Mouse (Mus musculus): ENCODE measurements at regions not wholly inside any gene's neighbourhood (a gene's known extent, or its start where the extent isn't known, plus 50 kb on each side); places are given as distances from the start of the nearest gene placed in this dataset.
A peak's percentile ranks its signal among the peaks of the same experiment; 100 is the strongest.

GRCm38 (mm10) chr5:138875180-138876076 lies 55.5 kb downstream of the Gm5294 start:
- no peak for DNase-seq

GRCm38 (mm10) chr5:138881649-138882226 lies 61.9 kb downstream of the Gm5294 start:
- no peak for DNase-seq

GRCm38 (mm10) chr5:138883573-138883972 lies 63.7 kb downstream of the Gm5294 start:
- no peak for DNase-seq

- DNase-seq = peak; percentile 98
These were observed 66.0 kb downstream of the Gm5294 start for GRCm38 (mm10) chr5:138885905-138886304.

- DNase-seq = peak; percentile 98
These were observed 68.9 kb downstream of the Gm5294 start for GRCm38 (mm10) chr5:138888749-138889148.

GRCm38 (mm10) chr5:138889760-138890159 lies 69.9 kb downstream of the Gm5294 start:
- DNase-seq = peak; percentile 95

GRCm38 (mm10) chr5:138894496-138894895 lies 74.6 kb downstream of the Gm5294 start:
- DNase-seq = no peak

GRCm38 (mm10) chr5:138897255-138897654 lies 77.4 kb downstream of the Gm5294 start:
- no peak for DNase-seq

GRCm38 (mm10) chr5:138898440-138898839 lies 78.6 kb downstream of the Gm5294 start:
- DNase-seq = no peak

GRCm38 (mm10) chr5:138900952-138901599 lies 81.2 kb downstream of the Gm5294 start:
- no peak for DNase-seq

- DNase-seq = no peak
These were observed 82.4 kb downstream of the Gm5294 start for GRCm38 (mm10) chr5:138902316-138902715.

GRCm38 (mm10) chr5:138911769-138912710 lies 85.1 kb downstream of the Pdgfa start:
- no peak for DNase-seq

GRCm38 (mm10) chr5:138912711-138913105 lies 84.5 kb downstream of the Pdgfa start:
- DNase-seq = no peak

GRCm38 (mm10) chr5:138915068-138915467 lies 82.1 kb downstream of the Pdgfa start:
- no peak for DNase-seq

GRCm38 (mm10) chr5:138915496-138915895 lies 81.7 kb downstream of the Pdgfa start:
- DNase-seq = no peak

GRCm38 (mm10) chr5:138920156-138920845 lies 76.9 kb downstream of the Pdgfa start:
- DNase-seq = peak; percentile 98

- DNase-seq = no peak
These were observed 75.1 kb downstream of the Pdgfa start for GRCm38 (mm10) chr5:138922116-138922515.

Measured in heart, adult 11 months (tissue).